Mouse (Mus musculus): ENCODE measurements at regions not wholly inside any gene's neighbourhood (a gene's known extent, or its start where the extent isn't known, plus 50 kb on each side); places are given as distances from the start of the nearest gene placed in this dataset.

- TF ChIP-seq POLR2A (IDR thresholded peaks at IDR 0.05; ENCODE audit: control insufficient read depth, extremely low read depth, insufficient read depth, low read length, poor library complexity) (no peak), CTCF (IDR thresholded peaks at IDR 0.05; ENCODE audit: borderline replicate concordance, control insufficient read depth, extremely low read depth, insufficient read depth, low read length, poor library complexity) (no peak)
These were observed 314.9 kb downstream of the Gm11011 start for GRCm38 (mm10) chr2:169272622-169273021.

All from thymus, adult 2 months (tissue).